Mouse (Mus musculus) forebrain, embryonic 11.5 days (tissue): ENCODE measurements around the gene Rnf186. TPM values are rescaled to one million over a fixed set of nuclear protein-coding genes. Genes with fewer than 3 reads are reported as not detected.

ENCODE experiments used
- ATAC-seq: fragments of 200-750 bp; cut with Nextera tagmentation; replicated peaks from 2 replicates; pipeline ENCODE4 v1.8.0; 2017; ENCODE audit warnings: moderate TSS enrichment; ENCODE audit not compliant: low FRiP score
- DNase-seq: peaks from one replicate; pipeline ENCODE4 v3.0.0-alpha.2; 2017; ENCODE audit warnings: low spot score
- H3K27ac ChIP-seq: fragments of 300-500 bp; sonication (generic); 2 replicates; pipeline ENCODE4 v1.5.1; 2014; ENCODE audit warnings: low read depth, low read length
- H3K27me3 ChIP-seq: fragments of 300-500 bp; sonication (generic); 2 replicates; pipeline ENCODE4 v1.6.1; 2014; ENCODE audit warnings: mild to moderate bottlenecking, low read length, mixed read lengths; ENCODE audit not compliant: control insufficient read depth, insufficient read depth
- H3K36me3 ChIP-seq: fragments of 300-500 bp; sonication (generic); 2 replicates; pipeline ENCODE4 v1.6.1; 2014; ENCODE audit warnings: mild to moderate bottlenecking, low read length, moderate library complexity, mixed read lengths; ENCODE audit not compliant: control insufficient read depth, insufficient read depth
- H3K4me1 ChIP-seq: fragments of 300-500 bp; sonication (generic); replicated peaks from 2 replicates; pipeline ENCODE4 v1.6.1; 2014; ENCODE audit warnings: low read length, mixed read lengths; ENCODE audit not compliant: control insufficient read depth, insufficient read depth
- H3K4me2 ChIP-seq: fragments of 300-500 bp; sonication (generic); 2 replicates; pipeline ENCODE4 v1.6.1; 2014; ENCODE audit warnings: low read depth, mild to moderate bottlenecking, low read length, moderate library complexity, mixed read lengths; ENCODE audit not compliant: severe bottlenecking
- H3K4me3 ChIP-seq: fragments of 300-500 bp; sonication (generic); 2 replicates; pipeline ENCODE4 v1.5.1; 2014; ENCODE audit warnings: low read depth, low read length
- H3K9ac ChIP-seq: fragments of 300-500 bp; sonication (generic); 2 replicates; pipeline ENCODE4 v1.6.1; 2014; ENCODE audit warnings: low read length
- H3K9me3 ChIP-seq: fragments of 300-500 bp; sonication (generic); 2 replicates; pipeline ENCODE4 v1.6.1; 2016; ENCODE audit warnings: low read length, mixed read lengths; ENCODE audit not compliant: control insufficient read depth
- WGBS: fragments of 180-500 bp; shearing (Covaris S2); extraction: QIAGEN DNeasy Blood & Tissue Kit; methylation state at CpG from one replicate; pipeline ENCODE4 v1.1.7; 2014; 5-methylcytosine and 5-hydroxymethylcytosine counted together
- polyA plus RNA-seq: library from polyadenylated mRNA; unstranded; fragments of >200 nt; fragmentation: Nextera tagmentation; extraction: Ambion mirVana; gene quantifications from 2 replicates; pipeline ENCODE4 v1.2.1, GENCODE M21; 2014

Gene Rnf186
- polyA plus RNA-seq, 1 experiment from 2014 or later, result not detected

GRCm38 (mm10) chr4:138965871-138966270, 1.0 kb upstream of the Rnf186 start:
- WGBS, result 79% methylated on average over 5 of the region's 5 CpGs
- no peak for DNase-seq
- H3K4me3 ChIP-seq, result no peak overlapping the region
- H3K4me1 ChIP-seq, result no peaks in the 10 kb centered on the region
- no peak for ATAC-seq
- no peak overlapping the region for H3K9ac ChIP-seq
- H3K4me2 ChIP-seq, result no peak overlapping the region
- H3K36me3 ChIP-seq, result no peaks in the 10 kb centered on the region
- no peak overlapping the region for H3K27ac ChIP-seq
- H3K27me3 ChIP-seq, result no peaks in the 10 kb centered on the region
- H3K9me3 ChIP-seq, result no peaks in the 10 kb centered on the region

GRCm38 (mm10) chr4:138967485-138967884, 573 bp downstream of the Rnf186 start:
- Histone ChIP-seq H3K36me3 (no peaks in the 10 kb centered on the region), H3K4me1 (no peaks in the 10 kb centered on the region; the same call in 1 of the 2 replicates), H3K9me3 (no peaks in the 10 kb centered on the region), H3K4me2 (no peak overlapping the region), H3K27me3 (no peaks in the 10 kb centered on the region), H3K27ac (no peak overlapping the region), H3K4me3 (no peak overlapping the region), H3K9ac (no peak overlapping the region)
- ATAC-seq (no peak), DNase-seq (no peak)
- 94% methylated on average over 15 of the region's 15 CpGs for WGBS

GRCm38 (mm10) chr4:138968772-138969556, 2.1 kb downstream of the Rnf186 start:
- no peak overlapping the region for H3K4me2 ChIP-seq
- no peak overlapping the region for H3K4me3 ChIP-seq
- DNase-seq (no peak), ATAC-seq (no peak)
- H3K36me3 ChIP-seq, result no peaks in the 10 kb centered on the region
- H3K27ac ChIP-seq, result no peak overlapping the region
- peaks cover 2% of the 10 kb centered on the region; the same call in 1 of the 2 replicates for H3K4me1 ChIP-seq
- H3K9ac ChIP-seq, result no peak overlapping the region
- 80% methylated on average over 16 of the region's 16 CpGs for WGBS
- H3K27me3 ChIP-seq, result no peaks in the 10 kb centered on the region; the same call in 1 of the 2 replicates
- no peaks in the 10 kb centered on the region for H3K9me3 ChIP-seq

GRCm38 (mm10) chr4:138969736-138970135, 2.8 kb downstream of the Rnf186 start:
- 86% methylated on average over 9 of the region's 9 CpGs for WGBS
- Histone ChIP-seq H3K4me2 (no peak overlapping the region), H3K4me3 (no peak overlapping the region), H3K27me3 (no peaks in the 10 kb centered on the region; the same call in 1 of the 2 replicates), H3K27ac (no peak overlapping the region), H3K36me3 (no peaks in the 10 kb centered on the region), H3K9me3 (no peaks in the 10 kb centered on the region), H3K4me1 (peaks cover 2% of the 10 kb centered on the region; the same call in 1 of the 2 replicates), H3K9ac (no peak overlapping the region)
- DNase-seq, result no peak
- ATAC-seq, result no peak

GRCm38 (mm10) chr4:138971371-138971770, 4.5 kb downstream of the Rnf186 start:
- DNase-seq, result no peak
- 92% methylated on average over 6 of the region's 6 CpGs for WGBS
- peaks cover 2% of the 10 kb centered on the region; the same call in 1 of the 2 replicates for H3K4me1 ChIP-seq

GRCm38 (mm10) chr4:138972139-138972826, 5.4 kb downstream of the Rnf186 start:
- Histone ChIP-seq H3K27me3 (no peaks in the 10 kb centered on the region; the same call in 1 of the 2 replicates), H3K4me2 (peak overlapping the region; percentile 94), H3K4me3 (peak overlapping the region; percentile 53; the same call in 1 of the 2 replicates), H3K36me3 (no peaks in the 10 kb centered on the region), H3K4me1 (peaks cover 2% of the 10 kb centered on the region; the same call in 1 of the 2 replicates), H3K9me3 (no peaks in the 10 kb centered on the region), H3K27ac (no peak overlapping the region), H3K9ac (peak overlapping the region; percentile 84; the same call in 1 of the 2 replicates)
- 25% methylated on average over 20 of the region's 20 CpGs for WGBS
- DNase-seq (no peak), ATAC-seq (no peak)

More at GRCm38 (mm10) chr4:138971371-138971770, 4.5 kb downstream of the Rnf186 start:
- no peak overlapping the region for H3K27ac ChIP-seq
- H3K4me3 ChIP-seq, result no peak overlapping the region
- no peak overlapping the region for H3K9ac ChIP-seq
- no peaks in the 10 kb centered on the region; the same call in 1 of the 2 replicates for H3K27me3 ChIP-seq
- H3K36me3 ChIP-seq, result no peaks in the 10 kb centered on the region
- no peaks in the 10 kb centered on the region for H3K9me3 ChIP-seq
- ATAC-seq, result no peak
- H3K4me2 ChIP-seq, result no peak overlapping the region

- H3K36me3 ChIP-seq, result no peaks in the 10 kb centered on the region
- DNase-seq (peak; percentile 73), ATAC-seq (0 out of 2 replicates have a peak, but pooled peaks have one; percentile 42)
- H3K9ac ChIP-seq, result peak within 1 kb of the TSS; percentile 84
- WGBS, result 1% methylated on average over 55 of the region's 60 CpGs
- H3K27me3 ChIP-seq, result no peaks in the 10 kb centered on the region; the same call in 1 of the 2 replicates
- H3K27ac ChIP-seq, result no peak within 1 kb of the TSS
- peak within 1 kb of the TSS; percentile 53 for H3K4me3 ChIP-seq
- peak within 1 kb of the TSS; percentile 94 for H3K4me2 ChIP-seq
- H3K4me1 ChIP-seq, result peaks cover 2% of the 10 kb centered on the region; the same call in 1 of the 2 replicates
- no peaks in the 10 kb centered on the region for H3K9me3 ChIP-seq
Observed at GRCm38 (mm10) chr4:138972827-138973718, 6.2 kb downstream of the Rnf186 start, which contains the start of gene Tmco4. TSS of gene Tmco4 (plus strand) at chr4:138972888.

- H3K27ac ChIP-seq, result no peak overlapping the region
- DNase-seq, result no peak
- no peak for ATAC-seq
Observed at GRCm38 (mm10) chr4:138973719-138974115, 6.8 kb downstream of the Rnf186 start.

More at GRCm38 (mm10) chr4:138973719-138974115, 6.8 kb downstream of the Rnf186 start:
- Histone ChIP-seq H3K9ac (peak overlapping the region; percentile 8; the same call in 1 of the 2 replicates), H3K4me1 (peaks cover 2% of the 10 kb centered on the region; the same call in 1 of the 2 replicates), H3K36me3 (no peaks in the 10 kb centered on the region), H3K4me2 (peak overlapping the region; percentile 94), H3K9me3 (no peaks in the 10 kb centered on the region), H3K27me3 (no peaks in the 10 kb centered on the region; the same call in 1 of the 2 replicates), H3K4me3 (peak overlapping the region; percentile 53)
- 61% methylated on average over 3 of the region's 3 CpGs for WGBS
